Mouse (Mus musculus): Measurements from ENCODE around the gene Bcas3.

DNA sequence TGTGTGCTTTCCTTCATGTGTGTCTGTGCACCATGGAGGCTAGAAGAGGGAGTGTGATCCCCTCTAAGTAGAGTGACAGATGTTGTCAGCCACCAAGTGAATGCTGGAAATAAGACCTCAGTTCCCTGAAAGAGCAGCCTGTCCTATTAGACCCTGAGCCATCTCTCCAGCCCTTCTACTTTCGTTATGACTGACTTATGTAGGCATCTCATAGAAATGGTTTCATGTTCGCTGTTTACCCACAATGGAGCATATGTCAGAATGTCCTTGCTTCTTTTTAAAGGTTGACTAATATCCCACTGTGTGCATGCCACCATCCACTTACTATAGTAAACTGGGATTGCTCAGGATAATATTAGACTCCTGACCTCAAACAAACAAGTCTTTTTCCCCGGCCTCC is 13.2 kb downstream of the Bcas3 start:
- TF ChIP-seq CTCF (IDR thresholded peaks at IDR 0.05; ENCODE audit: low read depth) (no peak), EP300 (IDR thresholded peaks at IDR 0.05; ENCODE audit: low read depth) (no peak)
